Mouse (Mus musculus) C2C12 (cell line): ENCODE measurements around the gene Tmem178b.

Source experiments
- CEBPB ChIP-seq: IDR thresholded peaks from one replicate; pipeline ENCODE4 v1.6.1; 2011; ENCODE audit warnings: low read depth, mild to moderate bottlenecking, control low read depth, moderate library complexity
- CTCF ChIP-seq: IDR thresholded peaks from one replicate; pipeline ENCODE4 v1.5.1; 2011; ENCODE audit not compliant: control insufficient read depth, insufficient read depth, insufficient read length
- FOSL1 ChIP-seq: IDR thresholded peaks from one replicate; pipeline ENCODE4 v1.8.0; 2011; ENCODE audit warnings: mild to moderate bottlenecking, low read length; ENCODE audit not compliant: poor library complexity, insufficient read depth, severe bottlenecking
- MYOG ChIP-seq: IDR thresholded peaks from one replicate; pipeline ENCODE4 v1.6.1; 2011; ENCODE audit not compliant: control insufficient read depth, insufficient read length; ENCODE audit errors: extremely low read depth
- USF1 ChIP-seq: IDR thresholded peaks from one replicate; pipeline ENCODE4 v1.6.1; 2011; ENCODE audit warnings: low read depth, mild to moderate bottlenecking, control low read depth, moderate library complexity

DNA sequence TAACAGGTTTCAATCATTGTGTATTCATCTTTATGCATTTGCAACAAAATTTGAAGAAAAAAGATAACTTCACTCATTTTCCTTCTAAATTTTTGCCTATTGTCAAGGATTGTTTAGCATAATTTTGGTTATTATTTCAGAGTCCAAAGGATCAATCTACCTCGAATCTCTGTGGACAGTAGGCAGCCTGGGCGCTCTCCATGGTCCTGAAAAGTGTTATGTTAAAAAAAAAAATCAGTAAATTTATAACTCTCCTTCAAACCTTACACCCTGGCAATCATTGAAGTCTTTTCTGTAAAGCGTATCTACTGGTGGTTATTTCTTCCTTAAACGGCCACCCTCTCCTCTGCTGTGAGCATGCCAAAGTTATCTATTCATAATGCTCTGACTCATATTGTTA is 26.2 kb downstream of the Tmem178b start:
- TF ChIP-seq CTCF (no peak), CEBPB (no peak), USF1 (no peak), FOSL1 (no peak), MYOG (no peak)
